Mouse (Mus musculus) kidney, adult 18-20 months (tissue): ENCODE measurements at regions not wholly inside any gene's neighbourhood (a gene's known extent, or its start where the extent isn't known, plus 50 kb on each side); places are given as distances from the start of the nearest gene placed in this dataset.

Source experiments
- DNase-seq: peaks from one replicate; pipeline ENCODE4 v3.0.0; 2021

GRCm38 (mm10) chr9:120233011-120233410 is 68.3 kb upstream of the Myrip start:
- DNase-seq, result no peak

- DNase-seq, result peak; percentile 26
Measured at GRCm38 (mm10) chr9:120235054-120235453, 66.3 kb upstream of the Myrip start.

GRCm38 (mm10) chr9:120245444-120245843 is 55.9 kb upstream of the Myrip start:
- no peak for DNase-seq

GRCm38 (mm10) chr9:120248728-120249127 is 52.6 kb upstream of the Myrip start:
- DNase-seq, result no peak
